Mouse (Mus musculus) CH12.LX (cell line): ENCODE data around the gene Cdc37l1. TPM values are rescaled to one million over a fixed set of nuclear protein-coding genes. Genes with fewer than 3 reads are reported as not detected.
A peak's percentile ranks its signal among the peaks of the same experiment; 100 is the strongest.

Experiments used
- DNase-seq: peaks from one replicate; pipeline ENCODE4 v3.0.0-alpha.2; 2013; ENCODE audit errors: extremely low read depth
- H3K27ac ChIP-seq: 2 replicates; pipeline ENCODE4 v1.5.1; 2012; ENCODE audit warnings: low read depth, mild to moderate bottlenecking, control low read depth, moderate library complexity; ENCODE audit not compliant: insufficient read depth
- H3K27me3 ChIP-seq: replicated peaks from 2 replicates; pipeline ENCODE3; 2012; ENCODE audit warnings: inconsistent platforms
- H3K36me3 ChIP-seq, 2 experiments: replicated peaks in 1 of 2; 2 replicates each; pipeline versions ENCODE3 to v1.6.1; 2012; ENCODE audit warnings: inconsistent platforms in 1 of 2, low read length in 1 of 2, mild to moderate bottlenecking in 1 of 2, mixed read lengths in 1 of 2, moderate library complexity in 1 of 2; ENCODE audit not compliant: control insufficient read depth in 1 of 2, insufficient read depth in 1 of 2
- H3K4me1 ChIP-seq, 2 experiments: 2 replicates each; pipeline ENCODE4 v1.6.1; 2012; ENCODE audit warnings: inconsistent platforms in 1 of 2, moderate library complexity in 1 of 2; ENCODE audit not compliant: insufficient read depth in 2 of 2, control insufficient read depth in 1 of 2
- H3K4me2 ChIP-seq: 2 replicates; pipeline ENCODE4 v1.6.1; 2012; ENCODE audit warnings: low read depth, mild to moderate bottlenecking, control low read depth; ENCODE audit not compliant: poor library complexity, insufficient read depth, severe bottlenecking
- H3K4me3 ChIP-seq, 3 experiments: fragments of 150-350 bp in 1 of 3; sonication (generic) in 1 of 3; replicated peaks in 1 of 3; 2 replicates each; pipeline versions ENCODE3 to v1.5.1; 2011 to 2012; ENCODE audit warnings: low read depth in 2 of 3, low read length in 2 of 3, mild to moderate bottlenecking in 2 of 3, moderate library complexity in 2 of 3, control low read depth in 1 of 3, improper control_type of control experiment in 1 of 3, inconsistent platforms in 1 of 3, mixed read lengths in 1 of 3; ENCODE audit not compliant: poor library complexity in 1 of 3
- H3K79me2 ChIP-seq: replicated peaks from 2 replicates; pipeline ENCODE4 v1.6.1; 2012; ENCODE audit warnings: mild to moderate bottlenecking, moderate library complexity; ENCODE audit not compliant: control insufficient read depth, poor library complexity, insufficient read depth, severe bottlenecking; ENCODE audit errors: extremely low read depth
- H3K9ac ChIP-seq: 2 replicates; pipeline ENCODE4 v1.6.1; 2012; ENCODE audit warnings: low read depth, mild to moderate bottlenecking, control low read depth, moderate library complexity; ENCODE audit not compliant: insufficient read depth
- H3K9me3 ChIP-seq: replicated peaks from 2 replicates; pipeline ENCODE3; 2012; ENCODE audit warnings: low read length, inconsistent platforms, mixed read lengths
- BHLHE40 ChIP-seq: IDR thresholded peaks from 2 replicates; pipeline ENCODE4 v1.6.1; 2011; ENCODE audit warnings: mild to moderate bottlenecking, low read depth, low read length, improper control_type of control experiment
- CHD1 ChIP-seq: IDR thresholded peaks from 2 replicates; pipeline ENCODE4 v1.6.1; 2012; ENCODE audit warnings: low read depth, low read length, improper control_type of control experiment, inconsistent platforms
- CHD2 ChIP-seq: IDR thresholded peaks from 2 replicates; pipeline ENCODE4 v1.6.1; 2011; ENCODE audit warnings: low read length, improper control_type of control experiment
- E2F4 ChIP-seq: IDR thresholded peaks from 2 replicates; pipeline ENCODE4 v1.6.1; 2011; ENCODE audit warnings: low read depth, low read length, improper control_type of control experiment; ENCODE audit not compliant: insufficient replicate concordance
- ELF1 ChIP-seq: IDR thresholded peaks from 2 replicates; pipeline ENCODE4 v1.6.1; 2014; ENCODE audit warnings: low read depth, mild to moderate bottlenecking, inconsistent platforms, low read length, improper control_type of control experiment
- EP300 ChIP-seq: IDR thresholded peaks from 2 replicates; pipeline ENCODE4 v1.6.1; 2011; ENCODE audit warnings: low read length, improper control_type of control experiment
- ETS1 ChIP-seq: conservative IDR thresholded peaks from 2 replicates; pipeline ENCODE4 v1.6.1; 2012; ENCODE audit warnings: low read depth, mild to moderate bottlenecking, inconsistent platforms, low read length, improper control_type of control experiment, moderate library complexity
- GABPA ChIP-seq: IDR thresholded peaks from 2 replicates; pipeline ENCODE4 v1.6.1; 2012; ENCODE audit warnings: low read depth, low read length, improper control_type of control experiment, inconsistent platforms; ENCODE audit not compliant: insufficient replicate concordance
- IRF4 ChIP-seq: IDR thresholded peaks from 2 replicates; pipeline ENCODE4 v1.6.1; 2014; ENCODE audit warnings: low read depth, mild to moderate bottlenecking, inconsistent platforms, low read length, improper control_type of control experiment
- JUN ChIP-seq: IDR thresholded peaks from 2 replicates; pipeline ENCODE4 v1.6.1; 2011; ENCODE audit warnings: low read depth, mild to moderate bottlenecking, low read length, improper control_type of control experiment, moderate library complexity; ENCODE audit not compliant: insufficient read depth
- JUND ChIP-seq: conservative IDR thresholded peaks from 2 replicates; pipeline ENCODE4 v1.6.1; 2011; ENCODE audit warnings: low read depth, low read length, improper control_type of control experiment
- MAFK ChIP-seq: IDR thresholded peaks from 2 replicates; pipeline ENCODE4 v1.6.1; 2011; ENCODE audit warnings: low read length, improper control_type of control experiment; ENCODE audit not compliant: insufficient replicate concordance
- MXI1 ChIP-seq: IDR thresholded peaks from 2 replicates; pipeline ENCODE4 v1.6.1; 2011; ENCODE audit warnings: mild to moderate bottlenecking, low read depth, low read length, improper control_type of control experiment
- NRF1 ChIP-seq: IDR thresholded peaks from 2 replicates; pipeline ENCODE4 v1.6.1; 2014; ENCODE audit warnings: low read depth, mild to moderate bottlenecking, inconsistent platforms, low read length, improper control_type of control experiment, moderate library complexity
- POLR2AphosphoS2 ChIP-seq: IDR thresholded peaks from 2 replicates; pipeline ENCODE4 v1.6.1; 2011; ENCODE audit warnings: low read depth, low read length, improper control_type of control experiment
- RAD21 ChIP-seq: IDR thresholded peaks from 2 replicates; pipeline ENCODE4 v1.6.1; 2011; ENCODE audit warnings: low read depth, mild to moderate bottlenecking, low read length, improper control_type of control experiment, moderate library complexity
- SIN3A ChIP-seq: IDR thresholded peaks from 2 replicates; pipeline ENCODE4 v1.6.1; 2012; ENCODE audit warnings: low read length, improper control_type of control experiment, inconsistent platforms
- UBTF ChIP-seq: IDR thresholded peaks from 2 replicates; pipeline ENCODE4 v1.6.1; 2012; ENCODE audit warnings: low read depth, mild to moderate bottlenecking, inconsistent platforms, low read length, improper control_type of control experiment, moderate library complexity
- USF1 ChIP-seq: IDR thresholded peaks from 2 replicates; pipeline ENCODE4 v1.6.1; 2014; ENCODE audit warnings: low read depth, mild to moderate bottlenecking, inconsistent platforms, low read length, improper control_type of control experiment
- ZMIZ1 ChIP-seq: IDR thresholded peaks from 2 replicates; pipeline ENCODE4 v1.6.1; 2012; ENCODE audit warnings: low read depth, mild to moderate bottlenecking, inconsistent platforms, low read length, improper control_type of control experiment
- ZNF384 ChIP-seq: IDR thresholded peaks from 2 replicates; pipeline ENCODE4 v1.6.1; 2012; ENCODE audit warnings: low read depth, low read length, improper control_type of control experiment, inconsistent platforms
- dilution Hi-C: fragments of 300-500 bp; cut with MboI; formaldehyde crosslinking; loops from 2 replicates; pipeline ENCODE4 v1.14.3; 2020; ENCODE audit warnings: low sequenced_read_pairs; ENCODE audit not compliant: extremely low pct_unique_long_range_greater_than_20kb, extremely low pct_ligation_motif_present
- in situ Hi-C: fragments of 300-500 bp; cut with MboI; formaldehyde crosslinking; loops from 3 replicates; pipeline ENCODE4 v1.14.3; 2019; ENCODE audit warnings: low sequenced_read_pairs, low pct_ligation_motif_present, low pct_unique_long_range_greater_than_20kb, mixed read lengths
- polyA plus RNA-seq: library from polyadenylated mRNA; unstranded; fragments of >175 nt; gene quantifications from 2 replicates; pipeline ENCODE4 v1.2.1, GENCODE M21; 2012; ENCODE audit warnings: low read depth; ENCODE audit not compliant: insufficient read length
- total RNA-seq, 2 experiments: library from RNA; depleted of rRNA; stranded (reverse); fragments of 300-350 nt in 1 of 2; fragments of >200 nt in 1 of 2; gene quantifications; 2 replicates each; pipeline ENCODE4 v1.2.3; 2012 to 2014

The Cdc37l1 gene
- total and polyA plus RNA-seq, 3 experiments: 14.0 to 26.8 (median 22.9) TPM

- peaks cover 14 to 35% of the 10 kb centered on the region in 2 experiments for H3K36me3 ChIP-seq
- peak overlapping the region; percentile 64 for H3K9ac ChIP-seq
These were observed 1.2 kb downstream of the Cdc37l1 start for GRCm38 (mm10) chr19:28991391-28991790.

GRCm38 (mm10) chr19:28994870-28995269 lies 4.7 kb downstream of the Cdc37l1 start:
- Histone ChIP-seq H3K9ac (no peak overlapping the region), H3K27me3 (no peaks in the 10 kb centered on the region), H3K4me1 (peaks cover 0 to 7% of the 10 kb centered on the region in 2 experiments; a peak in 2 of 4 replicates), H3K9me3 (no peaks in the 10 kb centered on the region), H3K4me2 (no peak overlapping the region), H3K27ac (no peak overlapping the region), H3K36me3 (peaks cover 22 to 58% of the 10 kb centered on the region in 2 experiments), H3K79me2 (peaks cover 19% of the 10 kb centered on the region), H3K4me3 (no peak overlapping the region)
- dilution Hi-C loops: no loop called here
- no peak for TF ChIP-seq NRF1
- TF ChIP-seq ZNF384: no peak
- no peak for TF ChIP-seq MXI1
- no peak for TF ChIP-seq ETS1
- TF ChIP-seq ZMIZ1: no peak
- TF ChIP-seq RAD21: no peak
- no peak for TF ChIP-seq MAFK
- TF ChIP-seq POLR2AphosphoS2: no peak
- no peak for TF ChIP-seq UBTF
- no peak for TF ChIP-seq CHD1
- TF ChIP-seq USF1: no peak
- TF ChIP-seq ELF1: no peak
- in situ Hi-C loops: no loop called here
- DNase-seq: no peak

More at GRCm38 (mm10) chr19:28991391-28991790, 1.2 kb downstream of the Cdc37l1 start:
- Histone ChIP-seq H3K79me2 (peaks cover 19% of the 10 kb centered on the region), H3K4me3 (peak overlapping the region; percentile 77 to 97 (median 92)), H3K4me2 (peak overlapping the region; percentile 75), H3K4me1 (peaks cover 5 to 13% of the 10 kb centered on the region in 2 experiments; a peak in 3 of 4 replicates), H3K9me3 (no peaks in the 10 kb centered on the region), H3K27ac (no peak overlapping the region), H3K27me3 (peaks cover 4% of the 10 kb centered on the region)
- peak; percentile 37 for DNase-seq
- dilution Hi-C loops: no loop called here
- in situ Hi-C loops: no loop called here
- 0 out of 2 replicates have a peak, but pooled peaks have one; percentile 43 for TF ChIP-seq EP300
- TF ChIP-seq SIN3A: peak; percentile 66; the same call in 1 of the 2 replicates
- no peak for TF ChIP-seq ELF1
- peak; percentile 77 for TF ChIP-seq ETS1
- no peak for TF ChIP-seq POLR2AphosphoS2
- peak; percentile 75; the same call in 1 of the 2 replicates for TF ChIP-seq IRF4
- no peak for TF ChIP-seq ZMIZ1
- TF ChIP-seq CHD2: peak; percentile 26; the same call in 1 of the 2 replicates
- 0 out of 2 replicates have a peak, but pooled peaks have one; percentile 23 for TF ChIP-seq MAFK
- TF ChIP-seq JUND: peak; percentile 54
- no peak for TF ChIP-seq RAD21
- no peak for TF ChIP-seq GABPA
- peak; percentile 72 for TF ChIP-seq BHLHE40
- no peak for TF ChIP-seq JUN
- TF ChIP-seq E2F4: no peak
